Mouse (Mus musculus) limb, embryonic 14.5 days (tissue): ENCODE results near the gene Map3k5. TPM values are rescaled to one million over a fixed set of nuclear protein-coding genes. Genes with fewer than 3 reads are reported as not detected.

ENCODE experiments used
- ATAC-seq: fragments of 200-750 bp; cut with Nextera tagmentation; 2 replicates; pipeline ENCODE4 v1.8.0; 2017; ENCODE audit warnings: low read depth, moderate number of reproducible peaks, moderate TSS enrichment; ENCODE audit not compliant: low FRiP score
- DNase-seq: peaks from one replicate; pipeline ENCODE4 v3.0.0-alpha.2; 2015; ENCODE audit warnings: low spot score
- H3K27ac ChIP-seq: fragments of 300-500 bp; sonication (generic); replicated peaks from 2 replicates; pipeline ENCODE4 v1.5.1; 2014; ENCODE audit warnings: low read depth, mild to moderate bottlenecking, low read length, moderate library complexity, mixed read lengths
- H3K27me3 ChIP-seq: fragments of 300-500 bp; sonication (generic); 2 replicates; pipeline ENCODE4 v1.6.1; 2014; ENCODE audit warnings: low read length, mixed read lengths; ENCODE audit not compliant: control insufficient read depth, insufficient read depth
- H3K36me3 ChIP-seq: fragments of 300-500 bp; sonication (generic); 2 replicates; pipeline ENCODE4 v1.6.1; 2014; ENCODE audit warnings: mild to moderate bottlenecking, low read length, moderate library complexity, mixed read lengths; ENCODE audit not compliant: control insufficient read depth, insufficient read depth
- H3K4me1 ChIP-seq: fragments of 300-500 bp; sonication (generic); 2 replicates; pipeline ENCODE4 v1.6.1; 2014; ENCODE audit warnings: antibody characterized with exemption, low read length, mixed read lengths; ENCODE audit not compliant: control insufficient read depth, insufficient read depth
- H3K4me2 ChIP-seq: fragments of 300-500 bp; sonication (generic); replicated peaks from 2 replicates; pipeline ENCODE4 v1.6.1; 2014; ENCODE audit warnings: low read depth, mild to moderate bottlenecking, low read length, moderate library complexity; ENCODE audit not compliant: severe bottlenecking
- H3K4me3 ChIP-seq: fragments of 300-500 bp; sonication (generic); replicated peaks from 2 replicates; pipeline ENCODE4 v1.5.1; 2014; ENCODE audit warnings: low read length
- H3K9ac ChIP-seq: fragments of 300-500 bp; sonication (generic); 2 replicates; pipeline ENCODE4 v1.6.1; 2014; ENCODE audit warnings: mild to moderate bottlenecking, low read depth, low read length, moderate library complexity; ENCODE audit not compliant: severe bottlenecking
- H3K9me3 ChIP-seq: fragments of 300-500 bp; sonication (generic); 2 replicates; pipeline ENCODE4 v1.6.1; 2016; ENCODE audit warnings: low read length; ENCODE audit not compliant: control insufficient read depth
- POLR2A ChIP-seq: fragments of 200-500 bp; IDR thresholded peaks from 2 replicates; pipeline ENCODE4 v1.8.0; 2012; ENCODE audit warnings: inconsistent platforms, mild to moderate bottlenecking, moderate library complexity, borderline replicate concordance; ENCODE audit not compliant: insufficient read depth, insufficient read length; ENCODE audit errors: extremely low read depth
- WGBS: fragments of 180-500 bp; shearing (Covaris S2); extraction: QIAGEN DNeasy Blood & Tissue Kit; methylation state at CpG from one replicate; pipeline ENCODE4 v1.1.7; 2014; 5-methylcytosine and 5-hydroxymethylcytosine counted together
- polyA plus RNA-seq, 2 experiments: library from polyadenylated mRNA; depleted of rRNA in 1 of 2; stranded (reverse) in 1 of 2; unstranded in 1 of 2; fragments of >200 nt; fragmentation: Nextera tagmentation in 1 of 2; extraction: Ambion mirVana in 1 of 2; gene quantifications; 2 replicates each; pipeline versions ENCODE4 v1.2.1 to v1.2.3; 2012 to 2014

Gene Map3k5
- polyA plus RNA-seq, 2 experiments, result 2.0 to 3.5 TPM

DNA sequence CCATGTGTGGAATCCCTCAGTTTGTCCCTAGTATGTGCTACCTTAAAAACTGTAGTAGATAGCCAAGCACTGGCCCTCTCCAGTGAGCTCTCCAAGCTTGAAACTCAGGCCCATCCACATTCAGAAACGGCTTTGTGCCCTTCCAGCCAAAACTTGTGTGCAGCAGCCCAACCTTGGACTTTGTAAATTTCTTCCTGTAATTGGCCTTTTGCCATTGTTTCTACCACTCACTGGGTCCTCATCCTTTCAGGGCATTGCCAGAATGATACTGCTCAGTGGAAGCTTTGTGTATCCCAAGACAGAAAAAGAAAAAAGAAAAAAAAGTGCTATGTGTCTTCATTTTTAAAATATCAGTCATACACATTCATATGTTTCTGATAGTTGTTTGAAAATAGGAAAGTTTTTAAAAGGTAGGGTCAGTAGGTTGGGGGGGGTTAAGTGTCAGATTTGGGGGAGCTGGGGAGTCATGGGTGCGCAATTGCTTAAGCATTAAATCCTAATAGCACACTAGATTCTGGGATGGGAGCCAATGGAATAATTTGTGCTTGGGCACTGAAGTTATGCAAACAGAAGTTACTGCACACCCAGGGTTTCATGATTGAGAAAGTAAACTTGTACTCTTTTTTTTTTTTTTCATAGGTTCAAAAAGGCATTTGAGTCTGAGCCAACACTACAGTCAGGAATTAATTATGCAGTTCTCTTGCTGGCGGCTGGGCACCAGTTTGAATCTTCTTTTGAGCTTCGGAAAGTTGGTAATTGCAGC lies 111.6 kb downstream of the Map3k5 start:
- TF ChIP-seq POLR2A, result no peak
- Histone ChIP-seq H3K4me2 (no peak overlapping the region), H3K27me3 (no peaks in the 10 kb centered on the region), H3K4me1 (peaks cover 12% of the 10 kb centered on the region), H3K9ac (no peak overlapping the region), H3K4me3 (no peak overlapping the region), H3K9me3 (no peaks in the 10 kb centered on the region), H3K36me3 (no peaks in the 10 kb centered on the region), H3K27ac (0 out of 2 replicates have a peak overlapping the region, but pooled peaks have one; percentile 38)
- DNase-seq (peak; percentile 88), ATAC-seq (peak; percentile 47; the same call in 1 of the 2 replicates)
- WGBS, result 39% methylated on average over 4 of the region's 4 CpGs

GRCm38 (mm10) chr10:20056859-20057644 lies 122.8 kb downstream of the Map3k5 start:
- Histone ChIP-seq H3K4me2 (no peak overlapping the region), H3K27me3 (no peaks in the 10 kb centered on the region), H3K27ac (no peak overlapping the region), H3K9me3 (no peaks in the 10 kb centered on the region), H3K36me3 (no peaks in the 10 kb centered on the region), H3K4me1 (no peaks in the 10 kb centered on the region), H3K4me3 (no peak overlapping the region), H3K9ac (no peak overlapping the region)
- TF ChIP-seq POLR2A, result no peak
- 88% methylated on average over 14 of the region's 14 CpGs for WGBS
- no peak for DNase-seq
- no peak for ATAC-seq

- no peak overlapping the region for H3K4me3 ChIP-seq
- H3K9me3 ChIP-seq, result no peaks in the 10 kb centered on the region
- no peak overlapping the region for H3K4me2 ChIP-seq
- no peaks in the 10 kb centered on the region for H3K27me3 ChIP-seq
- ATAC-seq, result no peak
- 89% methylated on average over 10 of the region's 10 CpGs for WGBS
- H3K4me1 ChIP-seq, result no peaks in the 10 kb centered on the region
- TF ChIP-seq POLR2A, result no peak
- H3K27ac ChIP-seq, result no peak overlapping the region
- no peak for DNase-seq
- no peak overlapping the region for H3K9ac ChIP-seq
- H3K36me3 ChIP-seq, result no peaks in the 10 kb centered on the region
Observed at GRCm38 (mm10) chr10:20058031-20058430, 123.8 kb downstream of the Map3k5 start.

DNA sequence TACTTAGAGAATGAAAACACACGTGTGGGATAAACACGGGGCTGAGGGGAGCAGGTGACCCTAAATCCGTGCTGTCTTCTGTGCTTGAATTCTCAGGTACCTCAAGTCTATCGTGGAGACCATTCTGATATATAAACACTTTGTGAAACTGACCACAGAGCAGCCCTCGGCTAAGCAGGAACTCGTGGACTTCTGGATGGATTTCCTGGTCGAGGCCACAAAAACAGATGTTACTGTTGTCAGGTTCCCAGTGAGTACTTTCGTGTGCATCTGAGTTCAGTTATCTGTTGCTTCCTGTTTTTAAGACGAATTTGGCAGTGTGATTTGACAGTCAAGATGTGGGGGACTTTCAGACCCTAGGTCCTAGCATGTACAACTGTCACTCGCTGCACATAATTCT lies 124.6 kb downstream of the Map3k5 start:
- Histone ChIP-seq H3K27ac (no peak overlapping the region), H3K9ac (no peak overlapping the region), H3K4me3 (no peak overlapping the region), H3K4me2 (no peak overlapping the region), H3K9me3 (no peaks in the 10 kb centered on the region), H3K27me3 (no peaks in the 10 kb centered on the region), H3K36me3 (no peaks in the 10 kb centered on the region), H3K4me1 (no peaks in the 10 kb centered on the region)
- TF ChIP-seq POLR2A, result no peak
- ATAC-seq (no peak), DNase-seq (no peak)
- 69% methylated on average over 10 of the region's 10 CpGs for WGBS

- TF ChIP-seq POLR2A, result no peak
- Histone ChIP-seq H3K27ac (no peak overlapping the region), H3K4me3 (no peak overlapping the region), H3K9ac (no peak overlapping the region), H3K27me3 (no peaks in the 10 kb centered on the region), H3K4me2 (no peak overlapping the region), H3K4me1 (no peaks in the 10 kb centered on the region), H3K9me3 (no peaks in the 10 kb centered on the region), H3K36me3 (no peaks in the 10 kb centered on the region)
- WGBS, result 68% methylated on average over 15 of the region's 15 CpGs
- ATAC-seq, result no peak
- DNase-seq, result no peak
Observed at GRCm38 (mm10) chr10:20060320-20060970, 126.2 kb downstream of the Map3k5 start.
